Mouse (Mus musculus): ENCODE data around the gene Golga3.

GRCm38 (mm10) chr5:110140424-110140823, 36.1 kb upstream of the Golga3 start:
- TF ChIP-seq POLR2A (IDR thresholded peaks at IDR 0.05; ENCODE audit: insufficient read depth, low read depth, low read length) (no peak), CTCF (IDR thresholded peaks at IDR 0.05; ENCODE audit: insufficient read depth, low read depth, low read length) (no peak)

Data from olfactory bulb, adult 2 months (tissue).